Mouse (Mus musculus): Measurements from ENCODE around the gene Pram1.
"Not testable (repeated sequence)": the region's sequence is repeated elsewhere in the genome, so short reads cannot be mapped to it uniquely, and the experiment has no call there.

Pram1 gene

DNA sequence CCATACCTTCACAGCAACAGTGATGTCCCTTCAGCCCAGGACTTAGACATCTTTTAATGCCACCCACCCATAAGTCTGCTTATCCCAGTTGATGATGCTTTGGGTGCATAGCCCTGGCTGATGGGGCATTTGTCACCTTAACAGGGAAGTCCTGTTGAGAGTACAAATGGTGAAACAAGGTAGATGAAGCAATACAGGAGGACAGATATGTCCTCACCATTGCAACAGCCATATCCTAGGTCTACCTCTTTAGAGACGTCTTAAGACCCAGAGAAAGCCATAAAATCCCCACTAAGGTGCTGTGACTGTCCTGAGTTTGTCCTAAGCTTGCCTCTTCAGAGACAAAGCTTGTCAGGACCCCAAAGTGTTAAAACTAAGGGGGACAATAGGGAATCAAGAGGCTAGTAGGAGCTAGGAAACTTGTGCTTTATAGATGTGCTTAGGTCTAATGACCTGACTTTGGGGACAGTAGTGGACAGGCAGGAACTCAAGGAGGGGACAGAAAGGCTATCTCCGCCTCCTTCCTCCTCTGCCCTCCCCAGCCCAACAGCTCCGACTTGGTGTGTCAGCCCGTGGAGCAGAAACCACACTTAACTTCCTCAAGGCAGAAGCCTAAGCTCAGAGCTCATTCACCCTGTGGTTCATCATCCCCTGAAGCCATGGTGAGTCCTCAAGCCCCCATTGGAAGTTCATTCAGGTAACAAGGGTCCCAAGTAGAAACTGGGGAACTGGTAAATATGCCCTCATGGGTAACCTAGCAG, at the start of gene Pram1:
Gene Pram1 (plus strand): TSS at position 541 of the 761 bp plus-strand sequence.
- no peak for DNase-seq (ENCODE audit: low spot score)

DNA sequence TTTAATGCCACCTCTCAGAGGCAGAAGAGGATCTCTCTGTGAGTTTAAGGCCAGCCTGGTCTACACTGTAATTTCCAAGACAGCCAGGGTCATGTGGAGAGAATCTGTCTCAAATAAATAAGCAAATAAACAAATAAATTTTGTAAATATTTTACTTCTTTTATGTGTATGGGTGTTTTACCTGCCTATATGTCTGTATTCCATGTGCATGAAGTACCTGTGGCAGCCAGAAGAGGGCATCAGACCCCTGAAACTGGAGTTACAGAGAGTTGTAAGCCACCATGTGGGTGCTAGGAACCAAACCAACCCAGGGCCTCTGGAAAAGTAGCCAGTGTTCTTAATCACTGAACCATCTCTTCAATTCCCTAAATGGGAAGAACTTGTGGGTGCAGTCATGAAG, 40.6 kb upstream of the Pram1 start:
- DNase-seq (ENCODE audit: low spot score): no peak

DNA sequence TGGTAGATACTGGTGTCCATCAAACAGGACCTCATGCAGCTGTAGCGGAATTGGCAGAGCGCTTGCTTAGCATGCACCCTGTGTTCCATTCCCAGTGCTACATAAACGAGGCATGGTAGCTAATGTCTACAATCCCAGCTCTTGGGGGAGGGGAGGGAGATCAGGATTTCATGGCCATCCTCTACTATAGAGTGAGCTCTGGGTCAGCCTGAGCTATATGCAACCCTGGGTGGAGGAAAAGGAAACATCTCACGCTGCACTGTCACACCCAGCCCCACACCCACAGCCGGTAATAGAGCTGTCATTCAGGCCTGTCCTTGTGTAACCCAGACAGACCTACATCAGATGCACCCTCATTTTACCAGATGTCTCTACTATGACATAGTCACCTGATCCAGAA, 39.4 kb upstream of the Pram1 start:
- no peak for DNase-seq (ENCODE audit: low spot score)

DNA sequence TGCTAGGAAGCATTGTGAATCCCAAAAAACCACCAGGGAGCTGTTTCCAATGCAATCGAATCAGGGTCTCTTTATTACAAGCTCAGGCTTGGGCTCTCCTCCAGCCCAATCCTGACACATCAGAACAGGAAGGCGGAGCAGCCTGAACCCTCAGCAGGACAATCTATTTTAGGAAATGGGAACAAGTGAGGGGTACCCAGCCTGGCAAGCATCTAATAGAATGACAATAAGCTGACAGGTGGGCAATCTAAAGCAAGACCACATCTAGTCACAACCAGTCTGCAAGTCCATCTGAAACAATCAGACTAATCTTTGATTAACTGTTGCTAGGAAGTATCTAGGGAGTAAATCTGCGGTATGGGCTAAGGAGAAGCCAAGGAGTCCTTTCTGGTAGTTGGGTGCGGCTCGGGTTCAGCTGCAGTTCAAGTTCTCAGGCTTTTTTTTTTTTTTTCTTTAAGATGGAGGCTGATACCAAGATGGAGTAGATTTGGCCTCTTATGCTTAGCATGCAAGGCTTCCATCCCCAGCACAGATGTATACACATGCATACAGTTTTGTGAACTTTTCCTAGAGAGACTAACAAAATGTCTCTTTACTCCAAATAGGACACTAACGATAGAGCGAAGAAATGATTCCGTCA, 37.9 kb upstream of the Pram1 start:
- no peak for DNase-seq (ENCODE audit: low spot score)

- no peak for DNase-seq (ENCODE audit: low spot score)
These were observed 37.0 kb upstream of the Pram1 start for GRCm38 (mm10) chr17:33600831-33601230.

DNA sequence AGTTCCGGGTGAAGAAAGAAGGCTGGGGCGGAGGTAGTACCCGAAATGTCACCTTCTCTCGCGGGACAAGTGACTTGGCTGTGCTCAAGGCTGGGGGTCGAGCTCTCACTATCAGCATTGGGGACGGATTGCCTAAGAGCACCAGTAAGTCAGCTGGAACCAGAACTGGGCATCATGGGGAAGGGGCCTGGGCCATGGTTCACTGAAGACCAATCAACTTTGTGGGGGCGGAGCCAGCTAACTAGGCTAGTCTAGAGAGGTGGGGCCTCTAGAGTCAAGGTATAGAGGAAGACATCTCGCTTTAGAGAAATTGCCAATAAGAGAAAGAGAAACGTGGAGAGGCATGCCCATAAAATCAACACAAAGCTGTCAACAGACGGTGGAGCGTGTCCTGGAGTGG, 35.9 kb upstream of the Pram1 start:
- DNase-seq (ENCODE audit: low spot score): no peak

DNA sequence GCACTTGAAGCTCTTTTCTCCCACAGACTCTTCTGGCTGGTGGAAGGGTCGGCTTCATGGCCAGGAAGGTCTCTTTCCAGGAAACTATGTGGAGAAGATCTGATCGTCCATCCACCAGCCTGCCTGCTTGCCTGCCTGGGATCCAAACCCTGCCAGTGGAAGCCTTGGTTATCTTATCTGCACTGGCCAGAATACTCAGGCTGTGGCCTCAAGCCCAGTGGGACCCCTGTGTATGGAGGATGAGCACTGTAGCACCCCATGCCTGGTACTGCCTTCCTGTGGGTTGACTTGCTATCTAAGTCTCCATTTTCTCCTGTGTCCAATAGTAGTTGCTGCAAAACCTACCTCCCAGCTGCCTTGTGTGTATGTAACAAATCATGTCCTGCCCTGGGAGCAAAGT, 30.6 kb upstream of the Pram1 start:
- no peak for DNase-seq (ENCODE audit: low spot score)

DNA sequence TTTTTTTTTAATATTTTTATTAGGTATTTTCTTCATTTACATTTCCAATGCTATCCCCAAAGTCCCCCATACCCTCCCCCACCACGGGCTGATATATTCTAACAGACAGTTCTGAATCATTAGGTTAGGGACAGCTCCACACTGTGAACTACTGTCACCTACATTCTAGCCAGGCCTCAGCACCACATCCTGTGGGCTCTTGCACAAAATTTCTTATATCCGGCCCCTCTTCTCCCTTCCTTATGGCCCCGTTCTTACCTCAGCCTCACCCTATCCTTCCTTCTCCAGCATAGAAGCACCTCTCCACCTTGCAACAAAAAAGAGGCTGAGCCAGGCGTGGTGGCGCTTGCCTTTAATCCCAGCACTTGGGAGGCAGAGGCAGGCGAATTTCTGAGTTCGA, 27.3 kb upstream of the Pram1 start:
- DNase-seq (ENCODE audit: low spot score): no peak

DNA sequence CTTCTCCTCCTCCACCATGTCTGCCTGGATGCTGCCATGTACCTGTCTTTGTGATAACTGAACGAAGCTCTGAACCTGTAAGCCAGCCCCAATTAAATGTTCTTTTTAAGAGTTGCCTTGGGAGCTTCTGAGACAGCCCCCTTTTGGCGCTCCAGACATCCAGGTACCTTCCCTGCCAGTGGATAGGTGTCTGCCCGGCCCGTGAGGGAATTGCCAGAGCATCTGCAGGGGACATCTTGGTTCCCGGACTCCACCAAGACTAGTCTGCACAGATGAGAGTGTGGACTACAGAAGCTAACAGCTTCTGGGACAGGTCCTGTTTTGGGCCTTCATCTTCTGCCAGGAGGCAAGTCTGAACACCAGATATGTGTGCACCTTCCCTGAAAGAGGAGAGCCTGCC, 24.1 kb upstream of the Pram1 start:
- not testable (repeated sequence) for DNase-seq (ENCODE audit: low spot score)

- no peak for DNase-seq (ENCODE audit: low spot score)
These were observed 10.6 kb upstream of the Pram1 start for GRCm38 (mm10) chr17:33627281-33627680.

DNA sequence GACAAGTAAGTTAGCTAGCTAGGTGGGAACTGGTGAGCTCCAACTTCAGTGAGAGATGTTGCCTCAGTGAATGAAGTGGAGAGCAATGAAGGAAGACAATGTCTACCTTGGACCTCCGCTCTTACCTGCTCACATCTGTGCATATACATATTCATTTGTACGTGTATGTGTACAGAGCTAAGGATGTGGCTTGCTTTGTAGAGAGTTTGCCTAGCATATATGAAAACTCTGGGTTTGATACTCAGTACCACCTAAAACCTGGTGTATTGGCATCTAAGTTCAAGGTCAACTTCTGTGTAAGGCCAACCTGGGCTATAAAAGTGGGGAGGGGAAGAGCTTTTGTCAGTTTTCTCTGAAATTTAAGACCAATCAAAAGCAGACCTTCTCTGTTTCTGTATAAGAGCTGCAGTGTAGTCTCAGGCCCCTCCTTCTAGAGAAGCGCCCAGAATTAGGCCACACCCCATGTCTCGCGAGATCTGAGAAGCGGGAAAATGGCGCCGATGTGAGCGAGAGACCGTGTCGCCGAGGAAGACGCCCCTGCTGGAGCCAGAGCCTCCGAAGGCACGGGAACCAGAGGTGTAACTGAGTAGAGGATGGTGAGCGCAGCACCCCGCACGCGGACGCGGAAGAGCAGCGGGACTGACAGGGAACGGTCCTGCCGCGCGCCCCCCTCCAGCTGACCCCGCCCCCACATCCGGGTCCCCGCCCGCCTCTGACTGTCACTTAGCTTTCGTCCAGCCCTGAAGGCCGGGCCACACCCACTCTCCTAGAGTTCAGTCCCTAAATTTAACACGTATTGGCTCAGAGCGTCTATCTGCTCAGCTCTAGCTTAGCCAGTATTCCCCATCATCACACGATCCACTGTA, 9.0 kb upstream of the Pram1 start, which contains the start of gene Zfp414:
Gene Zfp414 (plus strand): TSS at position 470 of the 866 bp plus-strand sequence.
- peak; percentile 93 for DNase-seq (ENCODE audit: low spot score)

DNA sequence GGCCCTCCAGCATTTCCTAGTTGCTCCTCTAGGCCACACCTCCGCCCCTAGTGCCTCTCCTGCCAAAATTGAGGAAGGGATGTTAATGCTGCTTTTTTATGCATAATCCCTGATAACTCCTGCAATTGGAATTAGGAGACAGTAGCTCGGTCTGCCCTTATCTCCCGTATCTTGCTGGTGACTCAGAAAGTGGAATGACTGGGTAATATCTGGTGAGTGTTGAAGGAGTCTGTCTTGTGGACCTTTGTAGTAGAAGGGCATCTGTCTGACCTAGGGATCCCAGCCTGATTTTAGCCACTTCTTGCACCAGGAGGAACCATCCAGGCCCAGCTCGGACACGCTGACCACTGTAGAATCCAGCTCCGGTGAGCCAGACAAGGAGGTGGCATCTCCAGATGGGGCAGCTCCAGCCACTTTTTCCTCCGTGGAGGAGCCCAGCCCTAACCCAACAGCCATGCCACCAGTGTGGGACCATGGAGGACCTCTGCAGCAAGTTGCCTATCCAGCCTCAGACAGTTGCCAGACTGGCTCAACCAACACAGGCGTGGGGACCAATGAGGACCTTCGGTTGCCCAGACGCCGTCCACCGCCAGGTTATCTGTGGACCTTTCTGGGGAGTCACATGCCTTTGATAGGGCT, 8.2 kb upstream of the Pram1 start:
- no peak for DNase-seq (ENCODE audit: low spot score)

GRCm38 (mm10) chr17:33630171-33630895, 7.5 kb upstream of the Pram1 start:
- DNase-seq (ENCODE audit: low spot score): no peak

GRCm38 (mm10) chr17:33631236-33631635, 6.6 kb upstream of the Pram1 start:
- no peak for DNase-seq (ENCODE audit: low spot score)

DNA sequence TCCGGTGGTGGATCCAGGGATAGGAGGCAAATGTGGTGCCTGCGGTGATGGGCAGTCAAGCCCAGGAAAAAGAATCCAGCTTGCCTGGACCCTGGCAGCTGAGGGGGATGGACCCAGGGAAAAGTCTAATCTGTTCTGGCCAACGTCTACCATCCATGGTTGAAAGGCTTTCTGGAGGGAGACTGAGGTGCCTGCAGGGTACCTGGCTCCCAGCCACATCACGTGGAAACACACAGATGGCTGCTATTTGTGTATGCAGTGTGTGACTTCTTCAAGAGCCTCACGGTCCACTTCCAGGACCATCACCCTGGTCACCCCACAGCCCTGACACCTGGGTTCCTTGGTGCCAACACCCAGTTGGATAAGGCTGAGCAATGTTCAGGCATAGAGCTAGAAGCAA, 6.1 kb upstream of the Pram1 start:
- DNase-seq (ENCODE audit: low spot score): no peak

DNA sequence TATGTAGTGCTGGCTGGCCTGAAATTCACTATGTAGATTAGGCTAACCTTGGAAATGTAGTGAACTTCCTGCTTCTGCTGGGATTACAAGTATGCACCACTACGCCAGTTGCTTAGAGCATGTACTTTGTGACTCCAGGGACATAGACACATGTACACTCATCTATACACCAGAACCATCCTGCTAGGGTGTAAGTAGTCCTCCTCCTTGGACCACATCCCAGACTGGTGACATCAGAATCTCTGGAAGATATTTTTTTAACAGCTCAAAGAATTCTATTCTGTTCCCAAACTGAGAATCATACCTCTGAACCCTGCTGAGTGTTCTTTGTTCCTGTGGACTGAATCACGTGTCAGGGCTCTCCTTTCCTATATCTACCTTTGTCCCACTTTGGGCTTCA, 818 bp upstream of the Pram1 start:
- DNase-seq (ENCODE audit: low spot score): no peak

DNA sequence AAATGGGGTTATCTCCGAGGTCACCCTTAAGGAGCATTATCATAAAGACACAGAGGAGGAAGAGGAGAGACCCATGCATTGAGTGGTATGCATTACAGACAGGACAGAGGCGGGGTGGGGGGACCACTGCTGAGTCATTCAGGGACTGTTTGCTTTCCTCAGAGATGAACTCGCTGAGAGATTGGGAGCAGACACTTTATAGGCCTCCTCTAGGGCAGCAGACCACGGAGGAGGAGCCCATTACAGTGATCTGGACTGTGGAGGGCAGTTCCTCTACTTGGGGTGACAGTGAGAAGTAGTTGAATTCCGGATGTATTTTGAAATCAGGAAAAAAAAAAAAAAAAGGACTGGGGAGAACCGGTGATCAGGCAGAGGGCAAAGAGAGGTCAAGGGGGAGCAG, 1.9 kb downstream of the Pram1 start:
- no peak for DNase-seq (ENCODE audit: low spot score)

GRCm38 (mm10) chr17:33644068-33644467, 6.2 kb downstream of the Pram1 start:
- no peak for DNase-seq (ENCODE audit: low spot score)

DNA sequence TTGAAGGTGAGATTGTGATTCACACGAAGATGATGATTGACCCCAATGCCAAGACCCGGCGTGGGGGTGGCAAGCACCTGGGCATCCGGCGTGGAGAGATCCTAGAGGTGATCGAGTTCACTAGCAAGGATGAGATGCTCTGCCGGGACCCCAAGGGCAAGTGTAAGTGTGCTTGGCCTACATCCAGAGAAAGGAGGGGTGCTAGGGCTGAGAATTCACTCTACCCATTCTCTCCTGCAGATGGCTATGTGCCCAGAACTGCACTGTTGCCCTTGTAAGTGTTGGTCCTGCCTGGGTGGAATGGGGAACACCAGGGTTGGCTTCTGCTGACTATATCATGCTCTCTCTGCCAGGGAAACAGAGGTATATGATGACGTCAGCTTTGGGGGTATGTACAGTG, 7.2 kb downstream of the Pram1 start:
- no peak for DNase-seq (ENCODE audit: low spot score)

GRCm38 (mm10) chr17:33649781-33650475, 12.1 kb downstream of the Pram1 start:
- DNase-seq (ENCODE audit: low spot score): no peak

GRCm38 (mm10) chr17:33666813-33667212, 29.0 kb downstream of the Pram1 start:
- no peak for DNase-seq (ENCODE audit: low spot score)
